Mouse (Mus musculus) heart, adult 2 months (tissue): Measurements from ENCODE around the gene Diablo.

ENCODE experiments used
- CTCF ChIP-seq: fragments of 200-600 bp; IDR thresholded peaks from 2 replicates; pipeline ENCODE4 v1.8.1; 2022; ENCODE audit warnings: antibody characterized with exemption, mild to moderate bottlenecking, moderate library complexity
- EP300 ChIP-seq: fragments of 200-500 bp; IDR thresholded peaks from 2 replicates; pipeline ENCODE4 v1.6.1; 2011; ENCODE audit warnings: low read depth, low read length, control low read depth; ENCODE audit not compliant: insufficient read depth
- POLR2A ChIP-seq: fragments of 200-500 bp; IDR thresholded peaks from 2 replicates; pipeline ENCODE4 v1.6.1; 2011; ENCODE audit warnings: mild to moderate bottlenecking, low read depth, low read length, control low read depth; ENCODE audit not compliant: insufficient read depth

DNA sequence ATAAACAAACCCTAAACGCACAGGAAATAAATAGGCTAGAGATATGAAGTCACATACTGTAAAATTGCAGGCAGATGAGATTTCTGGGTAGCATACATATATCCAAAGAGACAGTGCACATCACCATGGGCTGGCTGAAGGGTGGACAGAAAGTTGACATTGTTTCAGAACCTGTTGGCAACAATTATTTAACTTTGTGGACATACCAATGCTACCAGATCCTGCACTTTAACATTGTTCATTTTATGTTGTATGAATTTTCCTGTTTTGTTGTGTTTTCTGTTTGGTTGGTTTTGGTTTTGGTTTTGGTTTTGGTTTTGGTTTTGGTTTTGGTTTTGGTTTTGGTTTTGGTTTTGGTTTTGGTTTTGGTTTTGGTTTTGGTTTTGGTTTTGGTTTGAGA lies 59.3 kb downstream of the Diablo start:
- TF ChIP-seq POLR2A (no peak), CTCF (no peak), EP300 (no peak)
